Mouse (Mus musculus) kidney, postnatal 36 days (tissue): ENCODE data around the gene Zer1.
"Not testable (repeated sequence)": the region's sequence is repeated elsewhere in the genome, so short reads cannot be mapped to it uniquely, and the experiment has no call there.

ENCODE experiments used
- DNase-seq, 2 experiments: peaks; one replicate each; pipeline ENCODE4 v3.0.0; 2021 to 2022; ENCODE audit warnings: mixed read lengths in 2 of 2

The Zer1 gene

GRCm38 (mm10) chr2:30124472-30125274, at the start of gene Zer1:
Gene Zer1 (minus strand): TSS chr2:30124585.
- DNase-seq: peak; percentile 98 to 100

- no peak for DNase-seq
These were observed 49.3 kb upstream of the Zer1 start for GRCm38 (mm10) chr2:30173541-30174240.

DNA sequence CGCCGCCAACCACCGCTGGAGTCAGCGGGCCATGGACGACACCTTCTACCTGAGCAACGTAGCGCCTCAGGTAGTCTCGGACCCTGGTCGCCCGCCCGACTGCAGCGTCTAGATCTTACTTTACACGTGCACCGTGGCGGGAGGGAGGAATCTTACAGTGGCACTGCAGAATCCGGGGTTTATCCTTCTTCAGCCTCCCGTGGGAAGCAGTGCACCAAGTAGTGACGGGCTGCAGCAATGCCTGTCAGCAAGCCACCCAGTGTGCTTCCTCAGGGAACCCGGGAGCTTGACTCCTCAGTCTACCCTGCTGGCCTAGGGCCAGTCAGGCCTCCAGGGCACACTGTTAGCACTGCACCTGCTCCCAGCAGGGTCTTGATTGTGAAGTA, 47.6 kb upstream of the Zer1 start:
- no peak for DNase-seq

DNA sequence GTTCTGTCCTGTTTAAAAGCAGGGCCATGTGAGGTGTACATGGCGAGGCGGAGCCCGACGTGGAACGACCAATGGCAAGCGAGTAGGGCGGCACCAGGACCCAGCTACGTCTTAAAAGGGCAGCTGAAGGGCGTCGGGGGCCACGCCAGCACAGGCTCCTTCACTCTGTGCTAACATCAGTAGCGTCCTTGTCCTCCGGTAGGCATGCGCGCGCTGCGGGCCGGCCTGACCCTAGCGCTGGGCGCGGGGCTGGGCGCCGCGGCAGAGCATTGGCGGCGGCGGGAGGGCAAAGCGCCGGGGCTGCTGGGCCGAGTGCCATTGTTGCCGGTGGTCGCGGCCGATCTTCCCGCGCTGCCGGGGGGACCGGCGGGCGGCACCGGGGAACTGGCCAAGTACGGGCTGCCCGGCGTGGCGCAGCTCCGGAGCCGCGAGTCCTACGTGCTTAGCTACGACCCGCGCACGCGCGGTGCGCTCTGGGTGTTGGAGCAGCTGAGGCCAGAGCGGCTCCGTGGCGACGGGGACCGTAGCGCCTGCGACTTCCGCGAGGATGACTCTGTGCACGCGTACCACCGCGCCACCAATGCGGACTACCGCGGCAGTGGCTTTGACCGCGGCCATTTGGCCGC, 47.1 kb upstream of the Zer1 start, which contains the start of gene Endog:
TSS of gene Endog (plus strand) at position 123 of the 626 bp plus-strand sequence.
- DNase-seq: peak; percentile 93 to 94

DNA sequence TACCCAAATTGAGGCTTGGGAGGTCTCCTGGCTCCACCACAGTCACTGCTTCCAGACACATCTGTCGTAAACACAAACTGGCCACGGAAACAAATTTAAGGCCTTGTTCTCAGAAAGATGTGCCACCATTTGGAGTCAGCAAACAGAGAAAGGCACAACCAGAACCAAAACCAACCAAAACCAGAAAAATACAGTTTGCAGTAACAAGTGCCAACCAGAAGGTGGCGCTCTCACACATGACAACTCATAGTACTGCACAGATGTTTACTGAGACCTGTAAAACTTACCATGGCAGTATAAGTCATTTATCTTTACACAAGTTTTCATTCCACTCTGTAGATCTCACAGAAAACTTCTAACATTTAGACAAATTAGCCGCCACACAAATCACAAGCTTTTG, 42.3 kb upstream of the Zer1 start:
- DNase-seq: no peak

DNA sequence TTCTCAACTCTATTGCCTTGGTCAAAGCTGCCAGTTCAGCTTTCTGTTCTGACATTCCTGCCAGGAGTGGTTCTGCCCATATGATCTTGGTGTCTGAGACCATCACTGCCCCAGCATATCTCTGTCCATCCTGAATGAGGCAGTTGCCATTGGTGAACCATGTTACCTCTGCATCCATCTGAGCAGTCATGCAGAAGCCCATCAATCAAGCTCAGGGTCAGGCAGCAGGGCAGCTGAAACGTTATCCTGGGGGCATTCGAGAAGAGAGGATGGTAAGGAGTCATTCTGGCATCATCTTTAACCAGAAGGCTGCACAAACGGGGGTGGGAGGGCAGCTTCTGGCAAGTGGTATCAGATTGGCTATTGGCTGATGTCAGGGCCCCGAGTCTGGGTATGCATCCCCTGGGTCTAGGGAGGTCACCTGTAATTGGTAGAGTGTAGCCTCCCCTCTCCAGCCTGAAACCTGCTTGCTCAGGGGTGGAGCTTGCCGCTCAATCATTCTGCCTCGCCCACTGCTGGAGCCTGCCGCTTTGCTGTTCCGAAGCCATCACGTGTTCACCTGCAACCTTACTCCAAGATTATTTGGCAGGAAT, 40.1 kb upstream of the Zer1 start:
- no peak for DNase-seq

DNA sequence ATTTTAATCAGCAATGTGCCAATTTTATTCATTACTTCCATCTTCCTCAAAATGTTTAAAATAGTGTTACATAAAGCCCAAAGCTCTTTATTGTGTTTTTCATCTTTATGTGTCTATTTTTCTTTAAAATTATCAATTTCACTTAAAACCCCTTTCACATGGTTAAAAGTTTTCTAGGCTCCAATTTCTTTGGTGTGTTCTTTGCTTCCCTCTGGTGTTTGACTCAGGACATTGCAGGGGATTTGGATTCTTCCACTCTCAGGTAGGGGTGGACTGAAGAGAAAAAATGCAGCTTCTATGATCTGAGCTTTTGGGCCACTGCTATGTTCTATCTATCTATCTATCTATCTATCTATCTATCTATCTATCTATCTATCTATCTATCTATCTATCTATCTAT, 37.4 kb upstream of the Zer1 start:
- DNase-seq: peak; percentile 30 to 65

DNA sequence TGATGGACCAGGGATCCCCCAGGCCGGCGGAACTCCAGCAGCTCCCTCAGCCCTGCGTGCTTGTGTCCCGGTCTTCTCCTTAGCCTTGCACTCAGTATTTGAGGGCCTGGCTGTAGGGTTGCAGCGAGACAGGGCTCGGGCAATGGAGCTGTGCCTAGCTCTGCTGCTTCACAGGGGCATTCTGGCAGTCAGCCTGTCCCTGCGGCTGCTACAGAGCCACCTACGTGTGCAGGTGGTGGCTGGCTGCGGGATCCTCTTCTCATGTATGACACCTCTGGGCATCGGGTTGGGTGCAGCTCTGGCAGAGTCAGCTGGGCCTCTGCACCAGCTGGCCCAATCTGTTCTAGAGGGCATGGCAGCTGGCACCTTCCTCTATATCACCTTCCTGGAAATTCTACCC, 35.5 kb upstream of the Zer1 start:
- not testable (repeated sequence) for DNase-seq

GRCm38 (mm10) chr2:30152616-30153015, 28.2 kb upstream of the Zer1 start:
- peak; percentile 51 to 66 for DNase-seq

DNA sequence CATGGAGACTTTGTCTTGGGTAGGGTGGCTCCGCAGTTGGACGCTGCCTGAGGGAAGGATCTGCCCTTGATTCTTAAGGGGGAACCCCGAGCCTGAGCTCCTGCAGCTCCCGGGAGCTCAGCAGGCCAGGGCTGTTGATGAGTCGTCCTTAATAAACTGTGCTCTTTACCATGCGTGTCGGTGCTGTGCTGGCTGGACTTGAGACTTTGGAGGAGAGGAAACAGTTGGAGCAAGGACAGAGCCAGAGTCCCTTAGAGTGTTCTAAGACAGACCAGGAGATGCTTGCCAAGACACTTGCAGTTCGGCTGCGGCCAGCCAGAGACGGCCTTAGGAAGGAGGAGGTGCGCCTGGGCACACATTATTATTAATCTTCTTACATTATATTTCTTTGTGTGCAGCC, 27.5 kb upstream of the Zer1 start:
- DNase-seq: peak; percentile 64 to 70

- peak; percentile 93 to 95 for DNase-seq
These were observed 23.1 kb upstream of the Zer1 start for GRCm38 (mm10) chr2:30147466-30147865.

DNA sequence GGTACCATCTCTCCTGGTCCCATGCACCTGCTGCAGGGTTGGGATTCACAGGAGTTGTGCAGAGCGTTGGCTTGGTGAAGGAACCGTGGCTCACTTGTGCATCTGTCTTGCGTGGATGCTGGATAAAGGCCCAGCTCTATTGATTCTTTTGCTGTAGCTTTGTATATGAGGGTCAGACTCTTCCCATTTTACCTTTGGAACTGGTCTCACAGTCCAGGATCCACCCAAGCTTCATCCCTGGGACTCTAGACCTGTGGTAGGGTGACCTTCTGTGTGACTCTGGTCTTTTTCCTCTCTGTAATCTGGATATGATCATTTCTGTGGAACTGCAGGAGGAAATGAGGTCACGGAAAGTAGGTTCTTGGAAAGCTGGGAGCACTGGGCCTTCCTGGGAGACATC, 20.1 kb upstream of the Zer1 start:
- DNase-seq: no peak

DNA sequence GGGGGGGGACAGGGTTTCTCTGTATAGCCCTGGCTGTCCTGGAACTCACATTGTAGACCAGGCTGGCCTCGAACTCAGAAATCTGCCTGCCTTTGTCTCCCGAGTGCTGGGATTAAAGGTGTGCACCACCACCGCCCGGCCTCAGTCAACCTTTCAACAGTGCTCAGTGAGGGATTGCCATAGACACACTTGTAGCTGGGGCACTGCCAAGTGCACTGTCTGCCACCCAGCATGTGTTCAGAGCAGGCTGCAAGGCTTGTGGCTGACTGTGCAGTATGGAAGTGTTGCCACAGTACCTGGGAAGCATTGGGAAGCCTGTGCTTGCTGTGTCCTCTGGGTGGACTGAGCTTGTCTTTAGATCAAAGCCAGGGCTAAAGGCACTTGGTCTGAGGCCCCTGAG, 15.6 kb upstream of the Zer1 start:
- DNase-seq: peak; percentile 55 to 60

DNA sequence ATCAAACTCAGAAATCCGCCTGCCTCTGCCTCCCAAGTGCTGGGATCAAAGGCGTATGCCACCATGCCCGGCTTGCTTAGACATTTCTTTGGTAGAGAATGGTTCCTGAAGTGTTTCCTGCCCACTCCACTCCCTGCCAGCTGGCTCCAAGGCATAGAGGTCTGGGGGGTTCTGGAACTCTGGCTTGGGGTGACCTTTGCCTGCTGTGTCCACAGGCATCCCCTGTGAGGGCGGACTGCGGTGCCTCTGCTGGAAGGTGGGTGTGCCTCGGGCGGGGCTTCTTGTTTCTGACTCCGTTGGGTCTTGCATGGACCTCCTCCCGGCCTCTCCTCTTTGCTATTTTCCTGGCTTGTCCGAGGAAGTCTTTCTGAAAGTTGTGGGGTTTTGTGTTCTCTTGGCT, 12.1 kb upstream of the Zer1 start:
- DNase-seq: peak; percentile 48 to 73

DNA sequence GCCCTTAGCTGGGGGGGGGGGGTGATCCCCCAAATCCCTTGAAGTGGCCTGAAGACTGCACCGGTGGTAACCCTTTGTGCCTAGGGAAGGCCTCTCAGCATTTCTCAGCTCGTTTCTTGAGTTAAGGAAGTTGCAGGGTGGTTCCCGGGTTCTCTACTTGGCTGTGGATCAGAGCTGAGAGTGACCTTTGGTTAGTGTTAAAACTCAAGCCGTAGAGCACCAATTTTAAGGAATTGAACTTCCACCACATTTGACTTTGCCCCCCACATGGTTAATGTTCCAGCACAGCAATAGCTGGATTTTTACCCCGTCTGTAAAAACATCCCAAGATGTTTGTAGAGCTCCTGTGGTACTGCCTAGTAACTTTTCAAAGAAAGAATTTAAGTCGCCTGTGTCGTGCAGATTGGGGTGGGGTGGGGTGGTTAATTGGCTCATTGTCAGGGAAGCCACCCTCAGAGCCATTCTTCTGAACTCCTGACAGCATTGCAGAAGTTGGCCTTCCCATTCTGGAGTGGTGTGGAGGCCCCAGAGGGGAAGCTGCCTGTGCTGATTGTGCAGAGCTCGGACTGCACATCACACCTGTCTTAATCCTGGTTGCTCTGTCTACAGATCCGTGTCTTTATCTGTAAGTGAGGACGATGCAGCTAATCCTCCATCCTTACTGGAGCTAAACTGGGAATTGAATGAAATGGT, 10.7 kb upstream of the Zer1 start:
- DNase-seq: peak; percentile 79 to 89

DNA sequence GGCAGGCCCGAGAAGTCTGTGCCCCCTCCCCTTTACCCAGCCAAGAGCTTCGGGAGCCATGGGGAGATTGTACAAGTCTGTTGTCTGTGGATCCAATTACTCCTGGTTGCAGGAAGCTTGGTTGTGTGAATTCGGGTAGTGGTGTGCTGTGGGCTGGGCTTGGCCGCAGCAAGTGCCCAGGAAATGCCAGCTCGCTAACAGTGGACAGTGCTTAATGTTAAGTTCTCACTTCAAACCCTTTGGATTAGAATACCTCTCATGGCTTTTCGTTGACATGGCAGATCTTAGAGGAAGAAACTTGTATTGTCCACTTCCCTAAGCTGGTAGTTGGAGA, 10.0 kb upstream of the Zer1 start:
- DNase-seq: peak; percentile 18 to 36

- DNase-seq: peak; percentile 99
These were observed 9.4 kb upstream of the Zer1 start, which contains the start of gene Tbc1d13 for GRCm38 (mm10) chr2:30133613-30134377. Gene Tbc1d13 (plus strand): TSS chr2:30133746.

DNA sequence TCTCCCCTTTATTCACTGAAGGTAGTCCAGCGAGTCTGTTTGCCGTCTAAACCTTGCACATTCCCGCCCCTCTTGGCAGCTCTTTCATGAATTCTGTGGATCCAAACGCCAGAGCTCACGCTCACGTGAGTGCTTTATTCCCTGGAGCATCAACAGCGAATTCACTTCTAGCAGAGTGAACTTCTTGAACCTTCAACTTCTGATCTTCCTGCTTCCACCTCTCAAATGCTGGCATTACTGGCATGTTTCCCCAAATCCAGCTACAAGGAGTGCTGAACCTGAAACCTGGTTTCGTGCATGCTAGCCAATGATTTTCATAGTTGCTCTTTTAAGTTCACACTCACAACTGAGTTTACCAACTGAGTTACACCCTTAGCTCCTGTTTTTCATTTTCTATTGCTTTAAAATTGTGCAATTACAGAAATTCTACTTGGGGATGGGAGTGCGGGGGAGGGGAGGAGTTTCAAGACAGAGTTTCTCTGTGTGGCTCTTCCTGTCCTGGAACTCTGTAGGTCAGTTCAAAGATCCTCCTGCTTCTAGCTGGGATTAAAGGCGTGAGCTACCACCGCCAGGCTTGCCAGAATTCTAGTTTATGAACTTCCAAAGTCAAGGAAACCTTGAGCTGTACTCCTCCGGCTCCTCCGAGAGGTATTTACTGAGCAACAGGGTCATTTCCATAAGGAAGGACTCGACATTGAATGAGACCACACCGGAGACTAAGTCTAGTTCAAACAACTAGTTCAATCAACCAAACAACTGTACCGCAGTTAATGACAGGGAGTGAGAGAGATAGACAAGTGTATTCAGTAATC, 8.6 kb upstream of the Zer1 start:
- DNase-seq: peak; percentile 91 to 93

DNA sequence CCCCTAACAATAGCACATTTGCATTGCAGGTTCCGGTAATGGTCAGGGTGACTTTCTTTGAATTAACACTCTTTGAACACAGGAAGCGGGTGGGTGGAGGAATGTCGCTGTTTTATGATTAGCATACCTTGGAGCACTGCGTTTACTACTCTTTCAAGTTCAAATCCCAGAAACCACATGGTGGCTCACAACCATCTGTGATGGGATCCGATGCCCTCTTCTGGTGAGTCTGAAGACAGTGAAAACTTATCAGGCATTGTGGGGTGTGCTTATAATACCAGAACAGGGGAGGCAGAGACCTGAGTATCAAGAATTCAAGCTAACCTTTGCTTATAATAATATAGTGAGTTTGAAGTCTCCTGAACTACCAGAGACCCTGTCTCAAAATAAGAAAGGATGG, 6.9 kb upstream of the Zer1 start:
- DNase-seq: not testable (repeated sequence)

- peak; percentile 52 to 60 for DNase-seq
These were observed 5.8 kb upstream of the Zer1 start for GRCm38 (mm10) chr2:30130156-30130555.

DNA sequence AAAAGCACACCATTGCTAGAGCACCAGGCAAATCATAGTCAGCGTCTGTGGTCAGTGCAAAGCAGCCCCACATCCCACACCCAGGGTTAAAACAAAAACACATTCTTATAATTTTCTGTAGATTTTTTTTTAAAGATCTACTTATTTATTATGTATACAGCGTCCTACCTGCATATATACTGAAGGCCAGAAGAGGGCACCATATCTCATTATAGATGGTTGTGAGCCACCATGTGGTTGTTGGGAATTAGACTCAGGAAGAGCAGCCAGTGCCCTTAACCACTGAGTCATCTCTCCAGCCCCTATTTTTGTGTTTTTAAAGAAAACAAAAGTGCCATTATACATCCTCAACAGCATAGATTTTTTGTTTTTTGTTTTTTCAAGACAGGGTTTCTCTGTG, 4.4 kb upstream of the Zer1 start:
- DNase-seq: peak; percentile 64 to 66
